Mouse (Mus musculus): Measurements from ENCODE around the gene Il18rap. TPM values are rescaled to one million over a fixed set of nuclear protein-coding genes. Genes with fewer than 3 reads are reported as not detected.

The Il18rap gene
- 0.15 and 0.18 TPM in 2 replicates for polyA plus RNA-seq (2015; fragmentation: Nextera tagmentation; extraction: Ambion mirVana)

- Histone ChIP-seq H3K36me3 (ENCODE audit: insufficient read depth, low read length) (no peaks in the 10 kb centered on the region), H3K4me2 (ENCODE audit: low read length) (no peak within 1 kb of the TSS), H3K27me3 (ENCODE audit: insufficient read depth, low read length) (no peaks in the 10 kb centered on the region), H3K9ac (ENCODE audit: low read depth, low read length) (no peak within 1 kb of the TSS), H3K4me3 (replicated peaks; ENCODE audit: low read depth, low read length) (no peak within 1 kb of the TSS), H3K27ac (no peak within 1 kb of the TSS), H3K4me1 (replicated peaks; ENCODE audit: insufficient read depth, low read length) (no peaks in the 10 kb centered on the region), H3K9me3 (replicated peaks; ENCODE audit: low read length) (no peaks in the 10 kb centered on the region)
- TF ChIP-seq CTCF (IDR thresholded peaks at IDR 0.05; ENCODE audit: low read depth) = no peak
- WGBS = 15% methylated on average over 9 of the region's 9 CpGs
- ATAC-seq (replicated peaks; ENCODE audit: low FRiP score, low read depth) = no peak
- peak; percentile 8 for DNase-seq (ENCODE audit: low spot score)
These were observed at the start of gene Il18rap for GRCm38 (mm10) chr1:40514851-40515585. TSS of gene Il18rap (plus strand) at chr1:40515362.

DNA sequence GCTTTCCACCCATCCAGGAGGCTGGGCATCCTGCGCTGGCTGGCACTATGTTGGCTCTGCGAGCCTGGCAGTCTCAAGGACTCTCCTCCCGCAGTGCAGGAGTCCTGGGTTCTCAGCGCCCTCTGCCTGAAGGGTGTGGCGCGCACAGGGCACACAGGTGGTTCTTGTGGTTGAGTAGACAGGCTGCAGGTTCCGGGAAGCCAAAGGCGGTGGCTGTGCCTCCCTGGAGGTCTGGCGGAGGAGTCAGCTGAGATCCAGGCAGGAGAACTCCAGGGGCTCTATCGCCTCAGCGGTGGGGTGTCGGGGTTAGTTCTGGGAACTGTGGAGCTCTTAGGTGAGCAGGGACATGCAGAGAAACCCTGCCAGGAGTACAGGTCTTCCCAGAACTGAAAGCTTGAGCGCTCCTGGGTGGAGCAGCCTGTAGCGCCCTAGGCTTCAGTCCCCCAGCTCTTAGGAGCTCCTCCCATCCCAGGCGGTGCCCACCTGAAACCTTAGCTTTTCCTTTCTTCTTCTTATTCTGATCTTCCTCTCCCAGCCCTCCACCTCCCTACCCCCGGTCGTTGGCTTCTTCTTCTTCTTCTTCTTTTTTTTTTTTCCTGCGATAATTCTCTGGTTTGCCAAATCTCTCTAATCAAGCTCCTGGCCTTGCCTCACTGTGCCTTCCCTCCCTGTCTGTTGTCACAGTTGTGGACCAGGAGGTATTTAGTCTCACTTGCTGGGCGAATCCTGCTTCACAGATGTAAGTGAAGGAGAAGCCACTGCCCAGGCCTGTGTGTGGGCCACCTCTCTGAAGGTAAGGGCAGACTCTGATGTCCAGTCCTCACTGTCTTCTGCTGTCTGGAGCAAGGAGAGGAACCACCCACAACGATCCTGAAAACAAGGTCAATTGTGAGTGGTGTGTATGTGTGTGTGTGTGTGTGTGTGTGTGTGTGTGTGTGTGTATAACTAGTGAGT lies 49.4 kb upstream of the Il18rap start, which contains the start of gene Il18r1:
TSS of gene Il18r1 (plus strand) at position 76 of the 954 bp plus-strand sequence.
- Histone ChIP-seq H3K27me3 (ENCODE audit: insufficient read depth, low read length) (no peaks in the 10 kb centered on the region), H3K27ac (no peak within 1 kb of the TSS), H3K4me1 (replicated peaks; ENCODE audit: insufficient read depth, low read length) (no peaks in the 10 kb centered on the region), H3K9me3 (replicated peaks; ENCODE audit: low read length) (no peaks in the 10 kb centered on the region), H3K4me3 (replicated peaks; ENCODE audit: low read depth, low read length) (no peak within 1 kb of the TSS), H3K4me2 (ENCODE audit: low read length) (peak within 1 kb of the TSS; percentile 30; the same call in 1 of the 2 replicates), H3K9ac (ENCODE audit: low read depth, low read length) (no peak within 1 kb of the TSS), H3K36me3 (ENCODE audit: insufficient read depth, low read length) (no peaks in the 10 kb centered on the region)
- DNase-seq (ENCODE audit: low spot score) (no peak), ATAC-seq (replicated peaks; ENCODE audit: low FRiP score, low read depth) (no peak)
- 44% methylated on average over 20 of the region's 20 CpGs for WGBS
- peak; percentile 54 for TF ChIP-seq CTCF (IDR thresholded peaks at IDR 0.05; ENCODE audit: low read depth)

DNA sequence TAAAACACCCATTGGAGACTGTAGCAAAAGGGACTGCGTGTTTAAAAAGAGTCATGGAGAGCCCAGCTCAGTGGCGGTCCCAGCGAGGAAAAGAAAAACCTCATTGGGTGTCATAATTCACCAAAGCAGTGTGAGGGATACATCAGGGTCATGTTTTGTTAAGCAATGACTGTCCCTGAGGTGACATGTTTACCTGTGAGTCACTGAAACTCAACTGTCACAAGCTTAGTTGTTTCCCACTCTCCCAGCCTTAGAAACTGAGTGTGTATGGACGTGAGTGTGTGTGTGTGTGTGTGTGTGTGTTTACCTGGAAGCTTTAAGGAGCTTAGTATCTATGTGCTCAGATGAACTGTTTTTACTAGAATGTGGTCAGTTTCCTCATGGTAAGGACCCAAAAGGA lies 47.9 kb upstream of the Il18rap start:
- H3K4me1 ChIP-seq (replicated peaks; ENCODE audit: insufficient read depth, low read length) = no peaks in the 10 kb centered on the region
- no peaks in the 10 kb centered on the region for H3K9me3 ChIP-seq (replicated peaks; ENCODE audit: low read length)
- H3K27ac ChIP-seq = no peak overlapping the region
- no peak for ATAC-seq (replicated peaks; ENCODE audit: low FRiP score, low read depth)
- DNase-seq (ENCODE audit: low spot score) = no peak
- H3K27me3 ChIP-seq (ENCODE audit: insufficient read depth, low read length) = no peaks in the 10 kb centered on the region
- no peak for TF ChIP-seq CTCF (IDR thresholded peaks at IDR 0.05; ENCODE audit: low read depth)
- no peaks in the 10 kb centered on the region for H3K36me3 ChIP-seq (ENCODE audit: insufficient read depth, low read length)
- no peak overlapping the region for H3K4me3 ChIP-seq (replicated peaks; ENCODE audit: low read depth, low read length)
- no peak overlapping the region for H3K4me2 ChIP-seq (ENCODE audit: low read length)
- WGBS = 85% methylated on average over 4 of the region's 4 CpGs
- no peak overlapping the region for H3K9ac ChIP-seq (ENCODE audit: low read depth, low read length)

DNA sequence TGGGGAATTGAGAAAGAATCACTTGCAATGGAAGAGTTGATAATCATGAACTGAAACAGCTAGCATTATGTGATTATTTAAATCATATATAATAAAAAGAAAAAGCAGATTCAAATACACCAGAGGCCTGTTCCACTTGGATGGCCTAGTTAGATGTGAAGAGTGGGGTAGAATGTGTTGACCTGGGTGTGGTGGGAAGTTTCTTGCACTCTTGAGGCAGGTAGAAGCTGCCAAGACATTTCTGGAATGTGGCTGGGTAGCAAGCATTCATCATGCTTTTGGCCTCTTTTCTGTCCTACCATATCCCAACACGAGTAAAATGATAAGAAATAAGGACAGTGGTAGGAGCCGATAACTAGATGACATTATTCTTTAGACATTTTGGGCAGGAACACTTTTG lies 46.4 kb upstream of the Il18rap start:
- Histone ChIP-seq H3K36me3 (ENCODE audit: insufficient read depth, low read length) (no peaks in the 10 kb centered on the region), H3K4me1 (replicated peaks; ENCODE audit: insufficient read depth, low read length) (no peaks in the 10 kb centered on the region), H3K27ac (no peak overlapping the region), H3K4me3 (replicated peaks; ENCODE audit: low read depth, low read length) (no peak overlapping the region), H3K27me3 (ENCODE audit: insufficient read depth, low read length) (no peaks in the 10 kb centered on the region), H3K9ac (ENCODE audit: low read depth, low read length) (no peak overlapping the region), H3K9me3 (replicated peaks; ENCODE audit: low read length) (no peaks in the 10 kb centered on the region), H3K4me2 (ENCODE audit: low read length) (no peak overlapping the region)
- WGBS = 66% methylated on average over 2 of the region's 2 CpGs
- no peak for TF ChIP-seq CTCF (IDR thresholded peaks at IDR 0.05; ENCODE audit: low read depth)
- DNase-seq (ENCODE audit: low spot score) (no peak), ATAC-seq (replicated peaks; ENCODE audit: low FRiP score, low read depth) (no peak)

DNA sequence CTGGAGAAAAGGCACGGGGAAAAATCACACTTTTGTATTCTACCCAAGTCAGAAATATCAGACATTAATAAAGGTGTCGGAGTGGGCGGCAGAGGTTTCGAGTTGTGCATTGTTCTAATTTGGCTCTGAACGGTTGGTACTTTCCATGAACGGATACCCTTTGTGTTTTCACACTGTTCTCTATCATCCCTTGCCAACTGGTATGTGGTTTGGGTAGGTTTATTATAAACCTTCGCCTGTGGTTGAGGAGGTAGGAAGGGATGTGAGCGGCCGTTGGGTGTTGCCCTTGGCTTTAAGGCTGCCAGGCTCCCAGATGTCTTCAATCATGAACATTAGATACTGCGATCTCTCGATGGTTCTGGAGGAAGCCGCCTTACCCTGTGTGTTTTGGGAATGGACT lies 45.3 kb upstream of the Il18rap start:
- H3K9ac ChIP-seq (ENCODE audit: low read depth, low read length) = no peak overlapping the region
- H3K27ac ChIP-seq = no peak overlapping the region
- no peaks in the 10 kb centered on the region for H3K9me3 ChIP-seq (replicated peaks; ENCODE audit: low read length)
- no peak overlapping the region for H3K4me2 ChIP-seq (ENCODE audit: low read length)
- H3K27me3 ChIP-seq (ENCODE audit: insufficient read depth, low read length) = no peaks in the 10 kb centered on the region
- H3K4me3 ChIP-seq (replicated peaks; ENCODE audit: low read depth, low read length) = no peak overlapping the region
- no peak for ATAC-seq (replicated peaks; ENCODE audit: low FRiP score, low read depth)
- no peaks in the 10 kb centered on the region for H3K4me1 ChIP-seq (replicated peaks; ENCODE audit: insufficient read depth, low read length)
- WGBS = 82% methylated on average over 12 of the region's 12 CpGs
- no peak for DNase-seq (ENCODE audit: low spot score)
- H3K36me3 ChIP-seq (ENCODE audit: insufficient read depth, low read length) = no peaks in the 10 kb centered on the region
- no peak for TF ChIP-seq CTCF (IDR thresholded peaks at IDR 0.05; ENCODE audit: low read depth)

DNA sequence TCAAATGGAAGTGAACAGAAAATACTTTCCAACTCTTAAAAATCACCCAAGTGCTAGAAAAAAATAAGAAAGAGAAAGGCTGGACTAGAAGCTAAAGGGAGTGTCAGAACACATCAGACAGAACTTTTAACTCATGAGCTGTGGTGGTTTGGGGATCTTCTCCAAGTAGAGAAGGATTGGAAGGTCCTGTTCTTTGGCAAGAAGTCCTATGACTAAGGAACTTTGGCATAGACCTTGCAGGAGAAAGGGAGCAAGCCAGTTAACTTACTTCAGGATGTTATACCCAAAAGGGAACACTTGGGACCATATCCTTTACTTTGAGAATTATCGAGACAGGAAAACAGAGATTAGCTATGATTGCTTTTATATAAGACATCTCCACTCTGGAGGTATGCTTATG lies 42.8 kb upstream of the Il18rap start:
- H3K36me3 ChIP-seq (ENCODE audit: insufficient read depth, low read length) = no peaks in the 10 kb centered on the region
- 89% methylated on average over 1 of the region's 1 CpGs for whole genome bisulfite sequencing
- H3K27ac ChIP-seq = no peak overlapping the region
- no peak overlapping the region for H3K4me2 ChIP-seq (ENCODE audit: low read length)
- no peak for TF ChIP-seq CTCF (IDR thresholded peaks at IDR 0.05; ENCODE audit: low read depth)
- H3K9ac ChIP-seq (ENCODE audit: low read depth, low read length) = no peak overlapping the region
- DNase-seq (ENCODE audit: low spot score) = no peak
- H3K9me3 ChIP-seq (replicated peaks; ENCODE audit: low read length) = no peaks in the 10 kb centered on the region
- no peaks in the 10 kb centered on the region for H3K4me1 ChIP-seq (replicated peaks; ENCODE audit: insufficient read depth, low read length)
- no peak overlapping the region for H3K4me3 ChIP-seq (replicated peaks; ENCODE audit: low read depth, low read length)
- ATAC-seq (replicated peaks; ENCODE audit: low FRiP score, low read depth) = no peak
- no peaks in the 10 kb centered on the region for H3K27me3 ChIP-seq (ENCODE audit: insufficient read depth, low read length)
